Mouse (Mus musculus) midbrain, embryonic 10.5 days (tissue): Measurements from ENCODE around the gene Tle4. TPM values are rescaled to one million over a fixed set of nuclear protein-coding genes. Genes with fewer than 3 reads are reported as not detected.

Source experiments
- DNase-seq: peaks from one replicate; pipeline ENCODE4 v3.0.0-alpha.2; 2017; ENCODE audit warnings: low spot score
- H3K27ac ChIP-seq: fragments of 300-500 bp; sonication (generic); replicated peaks from 2 replicates; pipeline ENCODE4 v1.5.1; 2016; ENCODE audit warnings: mild to moderate bottlenecking
- H3K27me3 ChIP-seq: fragments of 300-500 bp; sonication (generic); 2 replicates; pipeline ENCODE4 v1.6.1; 2016; ENCODE audit warnings: low read depth, mild to moderate bottlenecking; ENCODE audit not compliant: poor library complexity, severe bottlenecking
- H3K36me3 ChIP-seq: fragments of 300-500 bp; sonication (generic); 2 replicates; pipeline ENCODE4 v1.6.1; 2016; ENCODE audit warnings: mild to moderate bottlenecking, moderate library complexity
- H3K4me1 ChIP-seq: fragments of 300-500 bp; sonication (generic); 2 replicates; pipeline ENCODE4 v1.6.1; 2016
- H3K4me3 ChIP-seq: fragments of 300-500 bp; sonication (generic); 2 replicates; pipeline ENCODE4 v1.5.1; 2016; ENCODE audit warnings: mild to moderate bottlenecking, moderate library complexity
- H3K9me3 ChIP-seq: fragments of 300-500 bp; sonication (generic); replicated peaks from 2 replicates; pipeline ENCODE4 v1.6.1; 2016; ENCODE audit warnings: mild to moderate bottlenecking
- WGBS: fragments of 180-500 bp; shearing (Covaris S2); methylation state at CpG from one replicate; pipeline ENCODE4 v1.1.7; 2016; 5-methylcytosine and 5-hydroxymethylcytosine counted together
- polyA plus RNA-seq: library from polyadenylated mRNA; unstranded; fragments of >200 nt; fragmentation: Nextera tagmentation; extraction: Ambion mirVana; gene quantifications from 2 replicates; pipeline ENCODE4 v1.2.1, GENCODE M21; 2016

Tle4 gene
- polyA plus RNA-seq, 1 experiment from 2014 or later: 19.0 TPM

DNA sequence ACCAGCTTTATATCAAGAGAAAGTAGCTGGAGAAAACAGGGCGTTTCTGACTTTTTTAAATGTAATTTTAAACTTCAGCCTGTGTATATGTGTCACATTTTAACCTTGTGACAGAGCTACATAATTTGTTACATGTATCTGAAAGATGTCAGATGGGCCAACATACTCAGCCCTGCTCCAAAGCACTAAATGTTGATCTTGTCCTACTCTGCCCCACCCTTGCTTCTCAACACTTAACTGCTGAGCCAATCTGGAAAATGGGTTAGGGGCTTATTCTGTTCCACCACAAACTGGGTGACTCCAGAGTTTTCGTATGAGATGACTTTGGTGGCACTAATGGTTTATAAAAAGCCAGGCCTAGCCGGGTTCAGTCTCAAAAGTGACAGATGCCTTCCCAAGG is 2.5 kb upstream of the Tle4 start:
- H3K27me3 ChIP-seq: peaks cover 52% of the 10 kb centered on the region
- H3K27ac ChIP-seq: no peak overlapping the region
- H3K9me3 ChIP-seq: no peaks in the 10 kb centered on the region
- WGBS: 86% methylated on average over 3 of the region's 3 CpGs
- H3K4me3 ChIP-seq: no peak overlapping the region
- DNase-seq: no peak
- peaks cover 31% of the 10 kb centered on the region for H3K4me1 ChIP-seq
- H3K36me3 ChIP-seq: no peaks in the 10 kb centered on the region

DNA sequence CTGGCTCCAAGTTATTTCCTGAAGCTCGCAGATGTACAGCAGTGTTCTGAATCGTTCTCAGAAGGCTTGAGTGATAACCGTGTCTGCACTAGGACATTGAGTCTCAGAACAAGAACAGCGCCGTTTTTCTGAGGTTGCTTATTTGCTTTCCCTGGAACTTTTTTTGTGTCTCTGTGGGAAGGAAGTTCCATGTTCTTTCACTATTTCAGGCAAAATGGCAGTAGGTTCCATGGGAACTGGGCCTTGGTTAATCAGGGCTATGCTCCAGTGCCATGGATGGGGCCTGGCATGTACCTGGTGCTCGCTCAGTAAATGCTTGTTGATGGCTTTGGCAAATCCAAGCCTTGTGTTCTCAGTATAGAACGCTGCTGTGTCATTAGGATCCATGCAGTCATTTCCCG is 2.0 kb upstream of the Tle4 start:
- no peaks in the 10 kb centered on the region for H3K36me3 ChIP-seq
- H3K9me3 ChIP-seq: no peaks in the 10 kb centered on the region
- peaks cover 36% of the 10 kb centered on the region for H3K4me1 ChIP-seq
- no peak for DNase-seq
- no peak overlapping the region for H3K27ac ChIP-seq
- WGBS: 51% methylated on average over 8 of the region's 8 CpGs
- no peak overlapping the region for H3K4me3 ChIP-seq
- H3K27me3 ChIP-seq: peaks cover 49% of the 10 kb centered on the region

DNA sequence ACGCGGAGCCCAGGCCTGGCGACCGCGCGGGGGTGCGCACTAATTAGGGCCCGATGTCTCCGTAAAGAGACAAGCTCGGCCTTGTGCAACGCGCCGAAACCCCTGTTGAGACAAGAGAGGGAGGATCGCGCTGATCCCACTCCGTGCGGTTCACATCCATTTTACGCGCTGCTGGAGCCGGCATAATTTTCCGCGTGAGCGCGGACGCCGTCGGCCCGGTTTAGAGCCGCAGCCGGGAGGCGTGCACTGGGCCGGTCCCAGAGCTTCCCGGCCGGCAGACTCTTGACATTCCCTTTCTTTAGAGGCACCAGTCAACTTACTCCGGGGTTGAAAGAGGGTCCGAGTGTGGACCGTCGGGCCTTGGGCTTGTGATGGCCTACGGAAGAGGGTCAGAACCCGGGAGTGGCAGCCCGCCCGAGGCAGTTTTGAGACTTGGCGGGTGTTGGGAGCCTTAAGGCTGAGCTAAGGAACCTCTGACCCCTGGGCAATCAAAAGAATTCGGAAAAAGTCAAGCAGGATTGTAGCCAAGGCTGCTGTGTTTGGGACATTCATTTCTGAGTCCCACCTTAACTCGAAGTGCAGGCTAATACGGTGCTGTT is 938 bp upstream of the Tle4 start:
- H3K4me3 ChIP-seq: peak overlapping the region; percentile 90
- no peaks in the 10 kb centered on the region; the same call in 1 of the 2 replicates for H3K36me3 ChIP-seq
- DNase-seq: no peak
- H3K27ac ChIP-seq: peak overlapping the region; percentile 92
- no peaks in the 10 kb centered on the region for H3K9me3 ChIP-seq
- under 1% methylated on average over 46 of the region's 46 CpGs for WGBS
- peaks cover 40% of the 10 kb centered on the region for H3K27me3 ChIP-seq
- peaks cover 45% of the 10 kb centered on the region for H3K4me1 ChIP-seq

DNA sequence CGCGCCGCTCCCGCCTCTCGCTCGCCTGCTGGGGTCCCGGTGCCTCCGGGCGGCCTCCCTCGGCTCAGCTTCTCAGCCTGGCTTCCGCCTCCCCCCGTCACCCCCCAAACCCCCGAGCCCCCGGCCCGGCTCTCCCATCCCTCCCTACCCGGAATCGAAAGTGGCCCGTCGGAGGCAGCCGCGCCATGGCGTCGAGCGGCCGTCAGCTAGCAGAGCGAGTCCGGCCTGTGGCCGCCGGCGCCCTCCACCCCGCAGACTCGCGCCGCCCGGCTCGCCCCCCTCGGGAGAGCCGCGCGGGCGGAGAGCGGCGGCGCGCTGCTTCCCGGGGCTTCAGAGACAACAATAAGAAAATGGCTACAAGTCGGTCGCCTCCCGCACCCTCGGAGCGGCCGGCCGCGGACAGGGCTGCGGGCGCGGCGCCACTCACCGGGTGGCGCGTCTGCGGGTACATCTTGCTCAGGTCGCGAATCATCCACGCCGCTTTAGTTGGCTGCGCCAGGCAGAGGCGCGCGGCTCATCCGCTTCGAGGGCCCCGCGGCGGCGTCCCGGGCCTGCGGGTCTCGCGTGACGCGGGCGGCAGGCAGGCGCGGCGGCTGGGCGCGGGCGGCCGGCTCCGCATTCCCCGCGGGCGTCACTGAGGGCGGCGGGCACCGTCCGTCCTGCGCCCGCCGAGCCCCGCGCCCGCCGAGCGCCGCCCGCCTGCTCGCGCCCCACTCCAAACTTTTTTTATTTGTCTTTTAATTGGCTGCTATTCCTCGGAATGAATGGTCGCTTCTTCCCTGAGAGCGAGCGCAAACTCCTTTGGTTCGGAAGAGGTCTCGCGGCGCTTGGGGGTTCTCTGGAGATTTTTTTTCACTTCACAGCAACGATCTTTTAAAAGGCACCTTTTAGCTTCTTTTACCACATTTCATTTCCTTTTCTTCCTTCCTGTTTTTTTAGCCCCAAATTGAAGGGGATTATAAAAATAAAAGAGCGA is 622 bp downstream of the Tle4 start:
- 1% methylated on average over 109 of the region's 120 CpGs for WGBS
- Histone ChIP-seq H3K4me1 (peaks cover 59% of the 10 kb centered on the region), H3K27ac (peak overlapping the region; percentile 98), H3K36me3 (peaks cover 10% of the 10 kb centered on the region), H3K9me3 (no peaks in the 10 kb centered on the region), H3K27me3 (peaks cover 28% of the 10 kb centered on the region), H3K4me3 (peak overlapping the region; percentile 90)
- DNase-seq: peak; percentile 65

DNA sequence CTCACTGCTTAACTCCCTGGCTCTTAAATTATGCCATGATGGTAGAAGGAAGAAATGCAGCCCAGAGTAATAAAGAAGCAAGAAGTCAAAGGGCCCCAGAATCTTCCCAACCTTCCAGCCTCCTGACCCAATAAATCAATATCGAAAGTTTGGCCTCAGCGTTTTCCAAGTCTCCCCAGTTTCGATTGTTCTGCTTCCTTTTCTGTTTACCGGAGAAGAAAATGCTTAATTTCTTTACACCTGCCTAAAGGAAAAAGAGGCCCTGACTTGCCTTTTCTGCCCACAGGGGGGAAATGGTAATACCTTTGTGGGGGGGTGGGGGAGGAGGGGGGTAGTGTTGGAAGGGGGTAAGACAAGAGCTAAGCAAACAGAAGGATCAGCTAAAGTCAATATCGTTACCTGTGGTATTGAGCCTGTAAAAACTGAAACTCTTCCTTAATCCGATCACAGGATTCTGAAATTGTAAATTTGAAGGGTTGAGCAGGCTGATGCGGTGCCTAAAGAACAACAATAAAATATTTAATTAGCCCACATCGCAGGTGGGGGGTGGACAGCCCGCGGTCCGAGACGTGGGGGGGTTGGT is 1.4 kb downstream of the Tle4 start:
- H3K4me1 ChIP-seq: peaks cover 64% of the 10 kb centered on the region
- 0% methylated on average over 12 of the region's 12 CpGs for WGBS

DNA sequence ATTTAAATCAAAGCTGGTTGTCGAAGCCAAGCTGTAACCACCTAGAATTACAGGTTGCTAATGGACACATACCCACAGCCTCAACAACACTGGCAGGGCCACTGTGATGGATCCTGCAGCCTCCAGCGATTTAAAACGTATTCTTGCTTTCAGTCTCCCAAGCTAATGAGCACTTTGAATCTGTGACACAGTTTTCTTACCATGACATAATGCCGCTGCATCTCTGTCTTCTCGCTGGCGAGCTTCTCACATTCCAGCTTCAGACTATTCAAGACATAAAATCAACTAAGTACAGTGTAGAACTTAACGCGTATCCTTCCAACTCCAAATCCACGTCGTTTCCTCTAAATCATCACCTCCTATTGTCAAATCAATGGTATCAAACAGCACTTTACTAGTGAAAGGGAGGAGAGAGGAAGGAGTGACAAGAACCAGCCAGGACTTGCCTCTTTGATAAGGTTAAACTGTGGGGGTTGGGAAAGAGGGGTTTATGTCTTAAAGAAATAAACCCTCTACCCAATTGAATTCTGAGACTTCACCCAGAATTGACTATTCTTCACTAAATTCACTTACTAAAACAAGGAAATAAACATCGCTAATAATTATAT is 2.4 kb downstream of the Tle4 start:
- Histone ChIP-seq H3K27ac (peak overlapping the region; percentile 25; the same call in 1 of the 2 replicates), H3K36me3 (peaks cover 22% of the 10 kb centered on the region), H3K9me3 (no peaks in the 10 kb centered on the region), H3K4me3 (peak overlapping the region; percentile 90), H3K4me1 (peaks cover 63% of the 10 kb centered on the region), H3K27me3 (peaks cover 11% of the 10 kb centered on the region)
- DNase-seq: peak; percentile 22
- WGBS: 24% methylated on average over 11 of the region's 11 CpGs

More for the DNA sequence above, 1.4 kb downstream of the Tle4 start:
- H3K36me3 ChIP-seq: peaks cover 16% of the 10 kb centered on the region
- DNase-seq: no peak
- H3K27me3 ChIP-seq: peaks cover 20% of the 10 kb centered on the region
- H3K9me3 ChIP-seq: no peaks in the 10 kb centered on the region
- peak overlapping the region; percentile 90 for H3K4me3 ChIP-seq
- peak overlapping the region; percentile 98 for H3K27ac ChIP-seq

DNA sequence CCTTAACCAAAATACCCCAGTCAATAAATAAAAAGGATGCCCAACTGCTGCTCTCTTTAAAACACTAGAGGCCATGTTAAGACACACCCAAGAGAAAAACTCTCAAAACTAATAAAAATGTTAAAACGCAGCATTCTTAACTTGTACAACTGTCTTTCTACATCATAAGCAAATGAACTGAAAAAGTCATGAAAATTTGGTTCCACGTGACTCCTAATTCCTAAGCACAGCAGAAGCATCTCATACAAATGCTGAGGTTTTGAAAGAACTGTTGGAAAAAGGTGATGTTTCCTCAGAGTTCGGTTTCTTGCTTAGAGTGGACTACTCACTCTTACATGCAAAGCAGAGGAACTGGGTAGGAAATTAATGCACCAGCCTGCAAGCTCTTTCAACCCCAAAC is 3.3 kb downstream of the Tle4 start:
- H3K4me3 ChIP-seq: peak overlapping the region; percentile 90
- H3K27ac ChIP-seq: no peak overlapping the region
- H3K36me3 ChIP-seq: peaks cover 31% of the 10 kb centered on the region
- peaks cover 3% of the 10 kb centered on the region; the same call in 1 of the 2 replicates for H3K27me3 ChIP-seq
- no peak for DNase-seq
- 68% methylated on average over 3 of the region's 3 CpGs for WGBS
- H3K4me1 ChIP-seq: peaks cover 62% of the 10 kb centered on the region
- H3K9me3 ChIP-seq: no peaks in the 10 kb centered on the region

DNA sequence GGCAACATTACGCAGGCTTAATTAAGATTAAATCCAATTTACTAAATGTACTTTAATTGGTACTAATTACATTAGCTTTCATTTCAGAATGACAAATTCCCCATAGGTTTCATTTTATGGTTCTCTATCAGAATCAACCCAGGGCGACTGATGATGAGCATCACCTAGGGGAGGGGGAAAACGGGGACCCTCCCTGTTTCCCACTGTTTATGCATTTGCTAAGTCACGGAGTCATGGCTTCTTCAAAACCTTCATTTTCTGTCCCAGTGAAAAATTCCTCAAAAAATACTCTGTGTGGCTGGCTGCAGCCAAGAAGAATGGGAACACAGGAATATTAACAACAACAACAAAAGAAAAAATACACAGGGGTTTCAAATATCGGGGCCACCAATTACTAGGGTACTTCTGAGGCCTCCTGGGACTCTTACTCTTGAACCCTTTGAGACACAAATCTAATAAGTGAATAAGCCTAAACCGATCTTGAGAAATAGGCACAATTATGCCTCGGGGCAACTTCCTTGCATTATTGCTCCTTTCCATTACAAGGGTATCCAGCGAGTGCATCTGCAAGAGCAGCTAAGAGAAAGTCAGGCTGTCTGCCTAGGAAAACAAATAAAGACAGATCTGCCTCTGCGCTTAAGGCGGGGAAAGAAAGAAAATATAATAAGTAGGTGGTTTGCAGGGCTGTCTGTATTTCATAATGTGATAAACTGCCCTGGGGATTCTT is 5.9 kb downstream of the Tle4 start:
- H3K9me3 ChIP-seq: no peaks in the 10 kb centered on the region
- peaks cover 11% of the 10 kb centered on the region; the same call in 1 of the 2 replicates for H3K27me3 ChIP-seq
- no peak for DNase-seq
- peaks cover 45% of the 10 kb centered on the region for H3K36me3 ChIP-seq
- no peak overlapping the region for H3K27ac ChIP-seq
- no peak overlapping the region for H3K4me3 ChIP-seq
- WGBS: 79% methylated on average over 10 of the region's 10 CpGs
- peaks cover 71% of the 10 kb centered on the region for H3K4me1 ChIP-seq

DNA sequence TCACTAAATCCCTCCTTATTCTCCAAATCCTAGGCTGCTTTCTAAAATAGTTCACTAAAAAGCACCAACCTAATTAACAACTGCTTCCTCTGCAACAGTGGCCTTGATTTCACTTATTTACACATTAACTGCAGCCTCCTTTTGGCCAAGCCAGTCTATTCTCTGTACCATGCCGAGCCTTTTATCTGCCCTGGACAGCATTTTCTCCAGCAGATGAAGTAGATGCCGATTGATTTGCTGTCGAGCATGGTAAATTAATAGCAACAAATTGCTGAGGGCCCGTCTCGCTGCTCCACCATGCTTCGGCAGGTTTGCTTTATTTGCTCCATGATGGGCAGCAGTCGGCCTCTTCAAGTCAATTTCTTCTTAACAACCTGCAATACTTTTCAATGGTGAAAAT is 7.7 kb downstream of the Tle4 start:
- Histone ChIP-seq H3K9me3 (no peaks in the 10 kb centered on the region), H3K36me3 (peaks cover 62% of the 10 kb centered on the region), H3K4me1 (peaks cover 77% of the 10 kb centered on the region), H3K27ac (no peak overlapping the region), H3K4me3 (no peak overlapping the region), H3K27me3 (peaks cover 11% of the 10 kb centered on the region; the same call in 1 of the 2 replicates)
- DNase-seq: no peak
- 51% methylated on average over 7 of the region's 7 CpGs for WGBS

DNA sequence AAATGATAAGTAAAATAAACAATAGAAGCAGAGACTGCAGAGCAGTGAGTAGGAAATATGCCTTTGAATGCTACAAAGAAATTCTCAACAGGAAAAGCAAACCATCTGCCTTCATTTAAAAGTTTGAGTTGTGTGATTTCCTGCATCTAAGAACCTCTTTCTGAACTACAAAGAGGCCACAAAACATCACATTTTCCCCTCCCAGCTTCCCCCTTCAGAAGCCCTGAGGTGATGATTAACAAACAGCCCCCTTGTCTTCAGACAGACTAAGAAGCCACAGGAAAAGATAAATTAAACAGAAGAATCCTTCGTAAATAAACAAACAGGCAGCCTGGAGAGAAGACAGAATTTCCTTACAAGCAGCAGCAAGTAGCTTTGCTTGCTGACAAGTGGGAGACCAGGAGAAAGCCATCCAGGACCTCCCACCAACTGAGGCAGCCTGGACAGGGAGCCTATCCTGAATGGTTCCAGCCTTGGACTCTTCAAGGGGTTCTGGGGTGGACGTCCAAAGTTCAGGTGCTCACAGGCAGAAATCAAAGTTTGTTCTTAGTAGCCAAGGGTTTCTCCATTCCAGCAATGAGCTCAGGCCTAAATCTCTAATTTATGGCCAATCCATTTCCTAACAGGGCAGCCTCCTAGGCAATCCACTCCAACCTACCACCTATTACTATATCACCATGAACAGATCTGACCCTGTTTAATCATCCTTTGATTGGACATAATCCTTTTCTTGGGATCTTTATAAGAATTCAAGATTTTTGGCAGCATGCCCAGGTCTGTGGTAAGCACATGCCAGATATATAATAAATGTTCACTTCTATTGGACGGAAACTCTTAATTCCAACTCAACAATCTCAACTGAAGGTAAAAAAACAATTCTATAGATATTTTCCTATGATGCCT is 9.4 kb downstream of the Tle4 start:
- no peak overlapping the region for H3K4me3 ChIP-seq
- WGBS: 68% methylated on average over 3 of the region's 3 CpGs
- H3K9me3 ChIP-seq: no peaks in the 10 kb centered on the region
- H3K27me3 ChIP-seq: peaks cover 11% of the 10 kb centered on the region; the same call in 1 of the 2 replicates
- no peak overlapping the region for H3K27ac ChIP-seq
- peaks cover 73% of the 10 kb centered on the region for H3K36me3 ChIP-seq
- no peak for DNase-seq
- H3K4me1 ChIP-seq: peaks cover 61% of the 10 kb centered on the region

DNA sequence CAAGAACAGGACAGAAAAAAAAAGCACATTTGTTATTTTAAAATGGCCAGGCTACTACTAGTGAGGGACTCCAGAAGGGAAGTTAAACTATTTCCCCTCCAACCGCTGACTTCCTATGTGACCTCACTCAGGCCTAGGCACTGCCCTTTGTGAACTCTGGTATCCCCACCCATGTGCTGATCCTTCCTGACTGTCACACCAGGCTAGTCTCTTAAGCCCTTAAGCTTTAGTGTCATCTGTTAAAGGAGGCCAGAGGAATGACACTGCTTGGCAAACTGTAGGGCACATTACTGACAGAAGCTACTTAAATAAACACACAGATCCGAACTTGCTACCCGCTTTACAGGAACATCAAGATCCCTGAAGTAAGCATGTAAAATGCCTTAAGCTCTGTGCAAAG is 11.7 kb downstream of the Tle4 start:
- H3K9me3 ChIP-seq: no peaks in the 10 kb centered on the region
- no peak overlapping the region for H3K27ac ChIP-seq
- WGBS: 63% methylated on average over 3 of the region's 3 CpGs
- no peak for DNase-seq
- H3K27me3 ChIP-seq: peaks cover 8% of the 10 kb centered on the region; the same call in 1 of the 2 replicates
- H3K4me1 ChIP-seq: peaks cover 45% of the 10 kb centered on the region
- peaks cover 78% of the 10 kb centered on the region for H3K36me3 ChIP-seq
- no peak overlapping the region for H3K4me3 ChIP-seq
